Mouse (Mus musculus): ENCODE measurements around the gene Ranbp10.

Gene Ranbp10

GRCm38 (mm10) chr8:105826861-105827848, at the start of gene Ranbp10, which contains the start of gene Tsnaxip1:
Ranbp10 (minus strand) TSS chr8:105827350.
Tsnaxip1 (plus strand) TSS chr8:105827731.
- peak; percentile 99 for DNase-seq (ENCODE audit: low spot score)

- no peak for DNase-seq (ENCODE audit: low spot score)
Observed at GRCm38 (mm10) chr8:105874301-105874700, 47.2 kb upstream of the Ranbp10 start.

DNA sequence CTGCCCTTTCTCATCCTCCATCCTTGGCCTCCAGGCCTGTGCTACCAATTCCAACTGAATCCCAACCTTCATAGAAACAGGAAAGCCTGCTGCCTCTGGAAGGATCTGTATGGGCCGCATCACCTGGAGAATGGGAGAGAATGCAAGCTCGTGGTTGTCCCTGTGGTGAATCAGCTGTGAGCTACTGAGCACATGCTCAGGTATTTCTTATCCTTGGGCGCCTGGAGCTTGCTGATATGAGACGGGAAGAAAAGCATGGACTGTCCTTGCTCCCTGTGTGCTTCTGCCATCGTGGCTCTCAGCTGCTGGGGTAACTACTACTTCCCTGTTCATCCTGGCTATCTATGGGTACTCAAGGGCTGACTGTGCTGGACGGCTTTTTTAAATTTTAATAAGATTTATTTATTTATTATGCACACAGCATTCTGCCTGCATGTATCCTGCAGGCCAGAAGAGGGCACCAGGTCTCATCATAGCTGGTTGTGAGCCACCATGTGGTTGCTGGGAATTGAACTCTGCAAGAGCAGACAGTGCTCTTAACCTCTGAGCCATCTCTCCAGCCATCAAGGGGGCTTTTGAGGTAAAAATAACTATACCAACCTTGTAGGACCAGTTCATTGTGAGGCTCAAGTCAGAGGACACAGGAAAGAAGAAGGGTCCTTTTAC, 39.3 kb upstream of the Ranbp10 start:
- peak; percentile 32 for DNase-seq (ENCODE audit: low spot score)

- peak; percentile 49 for DNase-seq (ENCODE audit: low spot score)
Observed at GRCm38 (mm10) chr8:105861951-105862350, 34.8 kb upstream of the Ranbp10 start.

DNA sequence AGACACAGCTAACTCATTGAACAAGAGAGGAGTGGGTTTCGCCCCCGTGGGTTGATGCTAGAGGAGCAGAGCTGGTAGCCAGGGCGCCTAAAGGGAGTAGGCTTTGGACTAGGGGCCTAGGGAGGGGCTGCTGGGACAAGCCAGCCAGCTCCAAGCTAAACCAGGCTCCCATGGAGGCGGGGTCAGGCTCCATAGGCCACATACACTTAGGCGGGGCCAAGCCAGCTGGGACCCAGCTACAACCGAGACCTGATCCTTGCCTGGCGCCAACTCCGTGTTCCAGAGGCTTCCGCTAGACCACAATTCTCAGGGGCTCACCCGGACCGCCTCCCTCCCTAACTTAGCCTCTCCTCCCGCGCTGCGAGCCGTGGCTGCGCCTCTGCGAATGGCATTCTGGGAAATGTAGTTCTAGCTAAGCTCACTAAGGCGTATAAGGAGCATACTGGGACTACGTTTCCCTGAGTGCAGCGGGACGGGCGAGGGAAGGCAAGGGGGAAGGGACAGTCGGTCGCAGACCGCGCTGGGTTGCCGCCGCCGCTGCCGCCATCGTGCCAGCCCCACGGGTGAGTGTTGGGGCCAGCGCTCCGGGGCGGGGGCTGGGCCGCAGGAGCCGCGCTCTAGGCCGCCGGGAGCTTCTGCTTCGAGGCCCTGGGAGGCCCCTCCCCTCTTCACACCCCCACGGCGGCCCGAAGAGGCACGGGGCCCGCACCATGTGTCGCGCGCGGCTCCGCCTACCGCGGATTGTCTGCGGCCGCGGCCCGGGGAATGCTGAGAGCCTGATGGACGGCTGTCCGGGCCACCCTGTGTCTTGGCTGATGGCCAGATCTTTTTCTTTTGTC, 33.2 kb upstream of the Ranbp10 start, which contains the start of gene Nutf2:
Nutf2 (plus strand) TSS at position 438 of the 839 bp plus-strand sequence.
- DNase-seq (ENCODE audit: low spot score): peak; percentile 99

- DNase-seq (ENCODE audit: low spot score): no peak
Observed at GRCm38 (mm10) chr8:105859314-105859713, 32.2 kb upstream of the Ranbp10 start.

DNA sequence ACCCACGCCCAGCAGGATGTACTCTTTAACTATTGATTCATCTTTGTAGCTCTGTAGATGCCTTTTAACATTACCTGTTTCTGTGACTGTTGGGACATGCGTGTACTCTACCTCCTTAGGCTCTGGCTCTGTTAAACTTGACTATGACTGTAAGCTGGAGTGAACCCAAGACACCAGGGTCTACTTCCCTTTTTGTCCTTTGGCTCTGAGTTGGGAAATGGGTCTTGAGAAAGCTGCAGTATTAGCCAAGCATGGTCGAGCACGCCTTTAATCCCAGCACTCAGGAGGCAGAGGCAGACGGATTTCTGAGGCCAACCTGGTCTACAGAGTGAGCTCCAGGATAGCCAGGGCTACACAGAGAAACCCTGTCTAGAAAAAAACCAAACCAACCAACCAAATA, 31.3 kb upstream of the Ranbp10 start:
- no peak for DNase-seq (ENCODE audit: low spot score)

DNA sequence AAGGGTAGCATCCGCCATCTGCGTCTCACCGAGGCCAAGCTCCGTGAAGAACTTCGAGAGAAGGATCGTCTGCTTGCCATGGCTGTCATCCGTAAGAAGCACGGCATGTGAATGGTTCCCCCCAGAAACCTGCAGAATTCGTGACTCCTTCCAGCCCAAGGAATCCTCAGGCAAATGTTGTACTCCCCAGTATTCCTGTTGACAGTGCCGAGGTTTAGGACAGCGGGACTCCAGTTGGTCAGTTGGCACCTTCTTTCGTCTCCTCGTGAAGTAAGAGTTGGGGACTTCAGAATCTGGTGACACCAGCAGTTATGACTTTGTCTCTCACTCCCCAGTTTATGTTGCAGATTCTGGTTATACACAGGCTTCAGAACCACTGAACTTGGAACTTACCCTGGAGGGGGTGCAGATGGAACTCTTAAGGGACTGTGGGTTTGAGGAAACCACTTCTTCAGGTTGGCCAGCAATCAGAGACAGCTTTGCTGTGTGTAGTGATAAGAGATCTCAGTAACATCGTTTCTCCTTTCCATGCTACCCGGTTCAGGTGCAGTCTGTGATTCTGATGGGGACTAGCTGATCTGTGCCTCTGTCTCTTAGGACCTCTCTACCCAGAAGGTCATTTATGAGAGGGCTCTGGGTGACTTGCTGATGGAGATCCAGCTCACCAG, 29.2 kb upstream of the Ranbp10 start:
- no peak for DNase-seq (ENCODE audit: low spot score)

DNA sequence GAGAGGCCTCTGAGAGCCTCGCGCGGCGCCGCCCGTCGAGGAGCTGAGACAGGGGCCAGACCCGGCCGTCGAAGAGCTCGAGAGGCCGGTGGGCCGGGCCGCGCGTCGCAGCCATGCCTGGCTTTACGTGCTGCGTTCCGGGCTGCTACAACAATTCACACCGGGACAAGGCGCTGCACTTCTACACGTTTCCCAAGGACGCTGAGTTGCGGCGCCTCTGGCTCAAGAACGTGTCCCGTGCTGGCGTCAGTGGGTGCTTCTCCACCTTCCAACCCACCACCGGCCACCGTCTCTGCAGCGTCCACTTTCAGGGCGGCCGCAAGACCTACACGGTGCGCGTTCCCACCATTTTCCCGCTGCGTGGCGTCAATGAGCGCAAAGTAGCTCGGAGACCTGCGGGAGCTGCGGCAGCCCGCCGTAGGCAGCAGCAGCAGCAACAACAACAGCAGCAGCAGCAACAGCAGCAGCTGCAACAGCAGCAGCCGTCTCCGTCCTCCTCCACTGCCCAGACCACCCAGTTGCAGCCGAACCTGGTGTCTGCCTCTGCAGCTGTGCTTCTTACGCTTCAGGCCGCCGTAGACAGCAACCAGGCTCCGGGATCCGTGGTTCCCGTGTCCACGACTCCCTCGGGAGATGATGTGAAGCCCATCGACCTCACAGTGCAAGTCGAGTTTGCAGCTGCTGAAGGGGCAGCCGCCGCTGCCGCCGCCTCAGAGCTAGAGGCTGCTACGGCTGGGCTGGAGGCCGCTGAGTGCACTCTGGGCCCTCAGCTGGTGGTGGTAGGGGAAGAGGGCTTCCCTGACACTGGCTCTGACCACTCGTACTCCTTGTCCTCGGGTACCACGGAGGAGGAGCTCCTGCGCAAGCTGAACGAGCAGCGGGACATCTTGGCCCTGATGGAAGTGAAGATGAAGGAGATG, 28.4 kb upstream of the Ranbp10 start:
- peak; percentile 62 for DNase-seq (ENCODE audit: low spot score)

DNA sequence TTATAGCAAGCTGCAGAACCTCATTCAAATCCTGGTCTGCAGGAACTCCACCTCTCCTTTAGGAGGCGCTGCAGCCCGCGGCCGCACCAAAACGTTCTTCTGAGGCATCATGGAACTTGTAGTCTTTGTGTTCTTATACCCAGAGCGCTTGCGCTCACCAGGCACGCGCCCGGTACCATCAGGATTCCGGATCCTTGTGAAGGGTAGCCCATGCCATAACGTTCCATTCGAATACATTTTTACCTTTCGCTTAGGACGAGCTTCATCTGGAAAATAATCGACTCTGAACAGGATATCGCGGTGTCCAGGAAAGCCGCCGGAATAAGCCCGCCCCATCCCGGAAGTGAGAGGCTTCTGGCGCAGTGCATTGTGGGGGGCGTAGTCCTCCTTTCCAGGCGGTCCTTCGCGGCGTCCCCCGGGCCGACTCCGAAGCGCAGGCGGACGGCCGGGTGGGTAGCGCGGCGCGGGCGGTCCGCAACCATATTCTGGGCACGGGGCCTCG, 27.6 kb upstream of the Ranbp10 start, which contains the start of gene Thap11:
Thap11 (plus strand) TSS at position 418 of the 502 bp plus-strand sequence.
- peak; percentile 95 for DNase-seq (ENCODE audit: low spot score)

- DNase-seq (ENCODE audit: low spot score): no peak
Observed at GRCm38 (mm10) chr8:105854303-105854702, 27.2 kb upstream of the Ranbp10 start.

GRCm38 (mm10) chr8:105853178-105853577, 26.0 kb upstream of the Ranbp10 start, which contains the start of gene Cenpt:
Cenpt (minus strand) TSS chr8:105853278.
- no peak for DNase-seq (ENCODE audit: low spot score)

- DNase-seq (ENCODE audit: low spot score): no peak
Observed at GRCm38 (mm10) chr8:105852146-105852729, 25.1 kb upstream of the Ranbp10 start.

DNA sequence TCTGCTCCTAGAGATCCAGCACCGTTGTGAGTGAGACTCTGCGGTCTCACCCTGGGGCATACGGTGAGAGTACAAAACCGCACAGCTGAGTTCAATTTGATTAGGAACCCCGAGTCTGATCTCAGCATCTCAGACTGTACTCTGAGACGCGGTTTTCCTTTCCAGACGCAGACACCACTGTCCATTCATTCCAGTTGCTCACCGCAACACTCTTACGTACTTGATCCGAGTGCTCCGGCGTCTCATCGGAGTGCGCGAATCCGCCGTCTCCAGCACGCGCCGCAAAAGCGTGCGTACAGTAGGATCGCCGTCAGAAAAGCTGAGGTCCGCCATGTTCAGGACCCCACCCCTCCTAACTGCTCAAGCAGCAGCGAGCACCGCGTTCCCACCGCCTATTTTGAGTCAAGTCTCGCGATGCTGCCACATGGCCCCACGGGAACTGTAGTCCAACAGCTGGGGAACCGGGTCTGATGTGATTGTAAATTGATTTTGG, 24.5 kb upstream of the Ranbp10 start:
- DNase-seq (ENCODE audit: low spot score): peak; percentile 97

DNA sequence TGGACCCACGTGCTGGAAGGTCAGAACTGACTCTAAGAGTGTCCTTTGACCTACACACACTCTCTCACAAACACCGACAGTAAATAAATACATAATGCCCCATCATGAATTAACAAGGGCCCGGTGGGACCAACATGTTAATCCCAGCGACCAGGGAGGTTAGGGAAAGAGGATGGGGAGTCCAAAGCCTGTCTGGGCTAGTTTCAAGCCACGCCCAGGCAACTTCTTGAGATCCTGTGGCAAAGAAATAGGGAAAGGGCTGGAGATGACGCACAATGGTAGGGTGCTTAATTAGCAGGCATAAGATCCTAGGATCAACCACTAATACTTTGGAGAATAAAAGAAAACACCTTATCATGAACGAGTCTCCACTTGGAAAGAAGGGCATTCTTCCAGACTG, 23.5 kb upstream of the Ranbp10 start:
- no peak for DNase-seq (ENCODE audit: low spot score)

DNA sequence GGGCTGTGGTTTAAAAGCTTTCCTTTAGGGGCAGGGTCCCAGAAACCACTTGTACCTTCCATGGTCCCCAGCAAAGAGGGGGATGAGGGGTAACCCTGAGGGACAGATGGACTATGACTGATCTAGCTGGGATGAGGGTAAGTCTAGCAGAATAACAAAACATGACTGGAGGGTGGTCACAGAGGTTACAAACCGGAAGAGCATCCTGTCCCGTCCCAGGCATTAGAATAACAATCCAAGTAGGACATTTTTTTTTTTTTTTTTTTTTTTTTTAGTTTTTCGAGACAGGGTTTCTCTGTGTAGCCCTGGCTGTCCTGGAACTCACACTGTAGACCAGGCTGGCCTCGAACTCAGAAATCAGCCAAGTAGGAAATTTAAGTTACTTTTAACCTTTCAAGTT, 22.9 kb upstream of the Ranbp10 start:
- DNase-seq (ENCODE audit: low spot score): no peak

DNA sequence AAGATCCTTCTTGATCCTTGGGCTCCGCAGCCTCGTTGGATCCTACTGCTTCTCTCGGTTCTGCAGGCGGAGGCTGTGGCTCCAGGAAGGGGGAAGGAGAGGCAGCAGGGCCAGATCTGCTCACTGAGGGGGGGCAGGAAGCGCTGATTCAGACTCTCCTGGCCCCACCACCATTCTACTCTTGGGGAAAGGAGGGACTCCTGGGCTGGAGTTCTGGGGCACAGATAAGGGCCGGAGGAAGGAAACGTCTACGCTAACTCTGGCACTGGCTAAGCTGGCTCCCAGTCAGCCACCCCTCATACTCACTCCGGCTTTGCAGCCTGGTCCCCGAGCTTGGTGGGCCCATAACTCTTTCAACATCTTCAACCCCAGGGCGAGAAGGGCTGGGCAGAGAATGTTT, 19.5 kb upstream of the Ranbp10 start:
- no peak for DNase-seq (ENCODE audit: low spot score)

- DNase-seq (ENCODE audit: low spot score): no peak
Observed at GRCm38 (mm10) chr8:105839209-105839608, 12.1 kb upstream of the Ranbp10 start.

- DNase-seq (ENCODE audit: low spot score): peak; percentile 57
Observed at GRCm38 (mm10) chr8:105836991-105837390, 9.8 kb upstream of the Ranbp10 start.
